Mouse (Mus musculus): ENCODE measurements around the gene Ankrd10. TPM values are rescaled to one million over a fixed set of nuclear protein-coding genes. Genes with fewer than 3 reads are reported as not detected.
"Not testable (repeated sequence)": the region's sequence is repeated elsewhere in the genome, so short reads cannot be mapped to it uniquely, and the experiment has no call there.

Gene Ankrd10
- polyA plus RNA-seq, 1 experiment from 2014 or later = 80.2 TPM

DNA sequence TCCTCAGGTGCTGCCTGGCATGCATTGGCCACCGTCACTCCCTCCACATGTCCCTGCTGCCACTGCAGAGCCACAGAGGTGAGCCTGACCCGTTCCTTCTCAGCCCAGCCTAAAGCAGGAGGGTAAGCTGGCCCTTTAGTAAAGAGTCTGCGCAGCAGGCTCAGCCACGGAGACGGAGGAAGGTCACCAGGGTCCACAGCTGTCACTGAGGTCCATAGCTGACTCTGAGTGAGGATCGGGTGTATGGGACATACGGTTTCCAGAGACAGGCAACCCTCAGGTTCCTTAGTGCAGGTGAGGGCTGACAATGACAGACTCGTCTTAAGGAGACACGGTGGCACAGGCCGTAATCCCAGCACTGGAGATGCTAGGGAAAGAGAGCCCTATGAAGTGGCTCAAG, 63.6 kb downstream of the Ankrd10 start:
- Histone ChIP-seq H3K27me3 (replicated peaks) (no peaks in the 10 kb centered on the region), H3K4me2 (no peak overlapping the region), H3K4me3 (replicated peaks) (no peak overlapping the region), H3K9me3 (no peaks in the 10 kb centered on the region), H3K27ac (no peak overlapping the region), H3K9ac (no peak overlapping the region), H3K4me1 (peaks cover 15% of the 10 kb centered on the region), H3K36me3 (0 out of 2 replicates have a peak, but pooled peaks cover 2% of the 10 kb centered on the region)
- ATAC-seq (ENCODE audit: insufficient read depth, low FRiP score, low read depth) = no peak
- 88% methylated on average over 10 of the region's 10 CpGs for WGBS

DNA sequence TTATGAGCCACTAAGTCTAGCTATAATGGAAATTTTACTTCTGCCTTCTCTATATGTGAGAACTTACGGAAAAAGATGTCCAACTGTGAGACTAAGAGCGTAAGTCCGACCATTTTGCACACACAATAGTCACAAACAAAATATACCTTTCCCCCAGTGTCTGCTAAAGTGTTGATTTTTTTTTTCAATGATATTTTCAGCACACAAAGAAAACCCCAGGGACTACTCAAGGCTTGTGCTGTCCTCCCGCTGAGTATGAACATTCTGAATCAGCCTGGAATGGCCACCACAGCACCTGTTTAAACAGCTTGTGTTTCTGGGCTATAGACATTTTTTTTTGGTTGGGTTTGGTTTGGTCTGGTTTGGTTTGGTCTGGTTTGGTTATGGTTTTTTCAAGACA, 64.8 kb downstream of the Ankrd10 start:
- Histone ChIP-seq H3K27me3 (replicated peaks) (no peaks in the 10 kb centered on the region), H3K4me1 (peaks cover 6% of the 10 kb centered on the region; the same call in 1 of the 2 replicates), H3K9ac (no peak overlapping the region), H3K4me3 (replicated peaks) (no peak overlapping the region), H3K4me2 (no peak overlapping the region), H3K27ac (no peak overlapping the region), H3K36me3 (0 out of 2 replicates have a peak, but pooled peaks cover 4% of the 10 kb centered on the region), H3K9me3 (no peaks in the 10 kb centered on the region)
- WGBS = 91% methylated on average over 4 of the region's 4 CpGs
- no peak for ATAC-seq (ENCODE audit: insufficient read depth, low FRiP score, low read depth)

DNA sequence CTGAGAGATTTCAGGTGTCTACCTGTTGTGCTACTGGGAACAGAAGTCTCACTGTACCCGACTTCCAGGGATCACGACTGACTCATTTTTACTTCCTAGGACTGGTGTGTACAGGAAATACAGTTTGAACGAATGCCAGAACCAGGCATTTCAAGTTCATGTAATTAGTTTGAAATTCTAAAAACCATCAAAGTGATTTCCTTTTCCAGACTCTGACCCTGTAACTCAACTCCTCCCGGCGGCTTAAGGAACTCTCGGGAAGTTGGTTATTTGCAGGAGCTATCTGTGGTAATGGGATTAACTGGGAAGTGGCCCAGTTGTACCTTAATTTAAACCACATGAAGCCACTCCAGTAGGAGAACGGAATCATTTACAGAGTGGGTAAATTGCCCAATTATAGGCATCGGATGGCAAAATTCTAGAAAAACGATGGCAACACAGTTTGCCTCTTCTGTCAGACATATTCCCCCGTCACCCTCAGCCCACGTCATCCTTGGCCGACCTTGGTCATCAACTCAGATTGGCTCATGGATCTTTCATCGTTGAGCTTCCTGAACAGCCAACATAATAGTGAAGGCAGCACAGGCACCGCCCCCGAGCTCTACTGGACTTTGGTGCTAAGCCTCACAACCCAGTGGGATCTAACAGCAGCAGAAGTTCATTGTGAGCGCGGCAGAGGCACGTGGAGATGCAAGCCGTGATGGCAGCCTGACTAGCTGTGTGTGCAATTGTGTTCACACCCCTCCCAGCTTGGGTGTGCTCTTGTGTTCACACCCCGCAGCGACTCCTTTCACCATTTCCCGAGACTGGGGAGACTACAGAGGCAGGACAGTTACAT, 66.1 kb downstream of the Ankrd10 start:
- Histone ChIP-seq H3K36me3 (peaks cover 13% of the 10 kb centered on the region), H3K4me3 (replicated peaks) (no peak overlapping the region), H3K4me1 (no peaks in the 10 kb centered on the region), H3K27me3 (replicated peaks) (no peaks in the 10 kb centered on the region), H3K9me3 (no peaks in the 10 kb centered on the region), H3K27ac (no peak overlapping the region), H3K9ac (no peak overlapping the region), H3K4me2 (no peak overlapping the region)
- ATAC-seq (ENCODE audit: insufficient read depth, low FRiP score, low read depth) = no peak
- 81% methylated on average over 22 of the region's 22 CpGs for WGBS

DNA sequence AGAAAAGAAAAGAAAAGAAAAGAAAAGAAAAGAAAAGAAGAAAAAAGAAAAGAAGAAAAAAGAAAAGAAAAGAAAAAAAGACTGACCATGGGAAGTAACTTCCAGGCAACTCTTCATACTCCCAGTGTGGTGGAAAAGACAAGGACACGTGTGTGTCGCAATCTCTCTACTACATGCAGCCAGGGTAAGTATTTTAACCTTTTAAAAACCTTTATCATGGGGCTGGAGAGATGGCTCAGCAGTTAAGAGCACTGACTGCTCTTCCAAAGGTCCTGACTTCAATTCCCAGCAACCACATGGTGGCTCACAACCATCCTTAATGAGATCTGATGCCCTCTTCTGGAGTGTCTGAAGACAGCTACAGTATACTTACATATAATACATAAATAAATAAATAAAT, 67.4 kb downstream of the Ankrd10 start:
- not testable (repeated sequence) for ATAC-seq (ENCODE audit: insufficient read depth, low FRiP score, low read depth); H3K4me3 ChIP-seq (replicated peaks); H3K27me3 ChIP-seq (replicated peaks); H3K9ac ChIP-seq; H3K27ac ChIP-seq; H3K4me2 ChIP-seq; H3K4me1 ChIP-seq; H3K9me3 ChIP-seq
- 92% methylated on average over 2 of the region's 2 CpGs for WGBS
- peaks cover 26% of the 10 kb centered on the region for H3K36me3 ChIP-seq

DNA sequence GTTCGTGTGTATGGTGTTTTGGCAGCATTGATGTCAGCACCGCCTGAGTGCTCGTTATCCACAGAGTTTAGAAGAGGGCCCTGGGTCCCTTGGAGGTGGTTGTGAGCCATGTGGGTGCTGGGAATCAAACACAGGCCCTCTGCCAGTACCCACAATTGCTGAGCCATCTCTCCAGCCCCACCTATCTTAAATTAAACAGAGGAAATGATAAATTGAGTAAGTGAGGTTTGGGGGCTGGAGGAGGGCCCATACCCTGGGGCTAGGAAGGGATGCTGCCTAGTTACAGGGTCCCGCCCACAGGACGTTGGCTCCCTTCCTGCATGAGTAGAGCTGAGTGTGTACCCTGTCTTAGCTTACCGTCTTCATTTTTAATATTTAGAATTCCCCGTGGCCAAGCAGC, 70.8 kb downstream of the Ankrd10 start:
- Histone ChIP-seq H3K27ac (no peak overlapping the region), H3K4me3 (replicated peaks) (no peak overlapping the region), H3K9me3 (no peaks in the 10 kb centered on the region), H3K27me3 (replicated peaks) (no peaks in the 10 kb centered on the region), H3K36me3 (peaks cover 36% of the 10 kb centered on the region), H3K9ac (no peak overlapping the region), H3K4me1 (0 out of 2 replicates have a peak, but pooled peaks cover 5% of the 10 kb centered on the region), H3K4me2 (no peak overlapping the region)
- no peak for ATAC-seq (ENCODE audit: insufficient read depth, low FRiP score, low read depth)
- 87% methylated on average over 7 of the region's 7 CpGs for WGBS

DNA sequence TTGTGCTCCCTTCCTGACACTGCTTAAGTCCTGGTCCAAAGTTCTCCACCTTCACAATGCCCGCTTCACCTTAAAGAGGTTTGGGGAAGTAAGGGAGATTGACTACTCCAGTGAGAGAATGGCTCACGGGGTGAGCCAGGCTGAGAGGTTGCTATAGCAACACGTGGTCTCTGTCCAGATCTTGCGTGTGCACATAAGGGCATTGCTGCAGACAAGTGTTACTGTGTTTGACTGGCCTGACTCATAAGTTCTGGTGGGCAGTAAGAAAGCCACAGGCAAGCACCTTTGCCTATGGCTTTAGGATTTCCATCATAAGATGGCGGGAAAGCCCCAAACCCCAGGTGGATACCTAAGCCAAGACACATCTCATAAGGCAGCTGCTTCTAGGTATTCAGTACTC, 71.3 kb downstream of the Ankrd10 start:
- 83% methylated on average over 5 of the region's 5 CpGs for WGBS
- Histone ChIP-seq H3K27ac (no peak overlapping the region), H3K4me1 (peaks cover 9% of the 10 kb centered on the region; the same call in 1 of the 2 replicates), H3K27me3 (replicated peaks) (no peaks in the 10 kb centered on the region), H3K9ac (no peak overlapping the region), H3K4me2 (no peak overlapping the region), H3K4me3 (replicated peaks) (no peak overlapping the region), H3K9me3 (no peaks in the 10 kb centered on the region), H3K36me3 (peaks cover 36% of the 10 kb centered on the region)
- no peak for ATAC-seq (ENCODE audit: insufficient read depth, low FRiP score, low read depth)

Small RNA genes within 50 kb of the gene (microRNA-seq; reads per million reads assigned to microRNA genes)
- gene Mir7238 = 0.97 reads per million

Other genes starting within 250 kb of the Ankrd10 start
- gene Rab20, start 157.0 kb downstream of the Ankrd10 start, polyA plus RNA-seq (2015; fragmentation: Nextera tagmentation; extraction: Ambion mirVana) = 8.7 and 9.3 TPM in 2 replicates
- 105 and 110 TPM in 2 replicates for gene Naxd, start 138.3 kb downstream of the Ankrd10 start, polyA plus RNA-seq (2015; fragmentation: Nextera tagmentation; extraction: Ambion mirVana)
- gene Cars2, start 85.0 kb downstream of the Ankrd10 start, polyA plus RNA-seq (2015; fragmentation: Nextera tagmentation; extraction: Ambion mirVana) = 27.4 and 29.2 TPM in 2 replicates
- gene Ing1, start 80.2 kb downstream of the Ankrd10 start, polyA plus RNA-seq (2015; fragmentation: Nextera tagmentation; extraction: Ambion mirVana) = 38.4 and 40.3 TPM in 2 replicates
- gene 1700016D06Rik, start 65.3 kb upstream of the Ankrd10 start, polyA plus RNA-seq (2015; fragmentation: Nextera tagmentation; extraction: Ambion mirVana) = not detected in 2 replicates
- gene Arhgef7, start 92.0 kb upstream of the Ankrd10 start, polyA plus RNA-seq (2015; fragmentation: Nextera tagmentation; extraction: Ambion mirVana) = 29.3 and 30.1 TPM in 2 replicates
- not detected in 2 replicates for gene Tex29, start 204.7 kb upstream of the Ankrd10 start, polyA plus RNA-seq (2015; fragmentation: Nextera tagmentation; extraction: Ambion mirVana)